In genomic region chr2:13596965-13597656, GRCm38 (mm10) we compare ENCODE assay signal across 9 mouse cellular contexts. TPM values are rescaled to one million over a fixed set of nuclear protein-coding genes. Genes with fewer than 3 reads are reported as not detected.
DNase-seq lines count a peak whose midpoint lies in the region; ATAC-seq and TF ChIP-seq lines count a peak whose summit lies in the region.
"Had no signal": no experiment of that assay in that cellular context is flagged by ENCODE, and none has a peak within 500 bp of the region (broad histone marks: within the 10 kb centered on the region; RNA-seq: fewer than 3 reads in every experiment).

No protein-coding gene starts in this region.

- no peak for ATAC-seq in stomach, postnatal 0 days (ENCODE audit: low FRiP score, low TSS enrichment)

- intact Hi-C loops in heart, postnatal 10 days (cut with DNase I), result loop anchor here (1.0 to 2.0 kb wide), 2 partner anchors 307 to 318 kb away; no protein-coding TSS in a partner anchor
- intact Hi-C loops in heart, postnatal 25 days (cut with DNase I), result loop anchor here (1.0 to 2.0 kb wide), 3 partner anchors 298 to 319 kb away; no protein-coding TSS in a partner anchor

- no peaks in the 10 kb centered on the region for H3K4me1 ChIP-seq in thymus, adult 2 months (replicated peaks; ENCODE audit: control insufficient read depth, insufficient read depth, low read length)
- no peaks in the 10 kb centered on the region for H3K4me1 ChIP-seq in stomach, postnatal 0 days (replicated peaks; ENCODE audit: control insufficient read depth, insufficient read depth)

- no peak overlapping the region for H3K4me3 ChIP-seq in thymus, adult 2 months (ENCODE audit: control insufficient read depth, insufficient read depth, low read length)
- H3K4me3 ChIP-seq in stomach, postnatal 0 days (ENCODE audit: low read depth, low read length), result no peak overlapping the region

- 100% methylated on average over 1 of the region's 1 CpGs for WGBS in thymus, adult 2 months
- 78% methylated on average over 1 of the region's 1 CpGs for WGBS in stomach, postnatal 0 days

- TF ChIP-seq EP300 in stomach, postnatal 0 days (optimal IDR thresholded peaks at IDR 0.05), result no peak

- no peak overlapping the region for H3K27ac ChIP-seq in thymus, adult 2 months (ENCODE audit: control insufficient read depth, insufficient read depth, low read length)
- H3K27ac ChIP-seq in stomach, postnatal 0 days (replicated peaks), result no peak overlapping the region

- no peak for TF ChIP-seq CTCF in thymus, adult 2 months (IDR thresholded peaks at IDR 0.05; ENCODE audit: borderline replicate concordance, control insufficient read depth, extremely low read depth, insufficient read depth, low read length, poor library complexity)
- peak; percentile 76 for TF ChIP-seq CTCF in stomach, postnatal 0 days (IDR thresholded peaks at IDR 0.05; ENCODE audit: low read depth)

- DNase-seq in heart, postnatal 10 days, result peak; percentile 28 to 29
- no peak for DNase-seq in heart, postnatal 25 days (ENCODE audit: low spot score)
- peak; percentile 19 for DNase-seq in thymus, postnatal 0 days (ENCODE audit: low spot score)
- DNase-seq in thymus, adult 2 months, result no peak
- DNase-seq in embryo, embryonic 10.5 days (ENCODE audit: low spot score), result peak; percentile 55
- no peak for DNase-seq in stomach, postnatal 0 days (ENCODE audit: low spot score)
- no peak for DNase-seq in testis, postnatal 10 days (ENCODE audit: low spot score)
- no peak for DNase-seq in right cerebral cortex, postnatal 4 days
- DNase-seq: spleen, adult 18-20 months had no signal

- H3K9me3 ChIP-seq in stomach, postnatal 0 days (ENCODE audit: control insufficient read depth, low read length), result no peaks in the 10 kb centered on the region

- H3K4me2 ChIP-seq in stomach, postnatal 0 days (replicated peaks; ENCODE audit: low read depth), result no peak overlapping the region

- H3K27me3 ChIP-seq in thymus, adult 2 months (ENCODE audit: control insufficient read depth, insufficient read depth, low read length), result no peaks in the 10 kb centered on the region
- H3K27me3 ChIP-seq in stomach, postnatal 0 days (ENCODE audit: control insufficient read depth, insufficient read depth, low read length), result no peaks in the 10 kb centered on the region

- TF ChIP-seq POLR2A in thymus, adult 2 months (IDR thresholded peaks at IDR 0.05; ENCODE audit: control insufficient read depth, extremely low read depth, insufficient read depth, low read length, poor library complexity), result no peak

- no peaks in the 10 kb centered on the region for H3K36me3 ChIP-seq in thymus, adult 2 months (ENCODE audit: control insufficient read depth, insufficient read depth, low read length)
- no peaks in the 10 kb centered on the region for H3K36me3 ChIP-seq in stomach, postnatal 0 days (ENCODE audit: control insufficient read depth, insufficient read depth, low read length)

- no peak overlapping the region for H3K9ac ChIP-seq in stomach, postnatal 0 days (ENCODE audit: low read length)

RNA-seq across cellular contexts. Expression of gene Vim, which starts 23.4 kb away (rescaled TPM):
- 100 to 1,000 TPM; 921 to 996 TPM for total RNA-seq in heart, postnatal 10 days (2021)
- 100 to 1,000 TPM; 334 to 431 TPM for total RNA-seq in heart, postnatal 25 days (2021)
- 227 and 232 TPM in 2 replicates for polyA plus RNA-seq in thymus, postnatal 0 days (2015; fragmentation: Nextera tagmentation; extraction: Ambion mirVana)
- 826 and 901 TPM in 2 replicates for polyA plus RNA-seq in thymus, adult 2 months (2012; rRNA removed)
- 287 and 331 TPM in 2 replicates for polyA plus RNA-seq in stomach, postnatal 0 days (2015; fragmentation: Nextera tagmentation; extraction: Ambion mirVana)

RNA-seq across cellular contexts. Expression of gene Trdmt1, which starts 52.6 kb away (rescaled TPM):
- total RNA-seq in heart, postnatal 10 days (2021), result 10 to 100 TPM in 1 of 2 experiments, 1 to 10 TPM in 1; 9.4 to 11.1 TPM
- 1 to 10 TPM; 6.8 to 8.6 TPM for total RNA-seq in heart, postnatal 25 days (2021)
- polyA plus RNA-seq in thymus, postnatal 0 days (2015; fragmentation: Nextera tagmentation; extraction: Ambion mirVana), result 16.5 and 17.2 TPM in 2 replicates
- 2.8 and 3.0 TPM in 2 replicates for polyA plus RNA-seq in thymus, adult 2 months (2012; rRNA removed)
- 6.9 and 7.2 TPM in 2 replicates for polyA plus RNA-seq in stomach, postnatal 0 days (2015; fragmentation: Nextera tagmentation; extraction: Ambion mirVana)

Comparison
In these comparisons a context has a peak if more than half of its experiments do, and no peak if none do; other contexts are left out.
1. DNase-seq: peak in heart, postnatal 10 days (2 of 2), thymus, postnatal 0 days (single experiment) and embryo, embryonic 10.5 days (single experiment); none in heart, postnatal 25 days (single experiment), thymus, adult 2 months (single experiment), stomach, postnatal 0 days (single experiment), testis, postnatal 10 days (single experiment) and right cerebral cortex, postnatal 4 days (single experiment).